Mouse (Mus musculus) thymus, postnatal 25 days (tissue): Measurements from ENCODE around the gene Olfr706.
"Not testable (repeated sequence)": the region's sequence is repeated elsewhere in the genome, so short reads cannot be mapped to it uniquely, and the experiment has no call there.

Experiments
- DNase-seq: peaks from one replicate; pipeline ENCODE4 v3.0.0; 2022

The Olfr706 gene

GRCm38 (mm10) chr7:106888062-106888461, at the start of gene Olfr706:
TSS of gene Olfr706 (minus strand) at chr7:106888162.
- no peak for DNase-seq

GRCm38 (mm10) chr7:106932119-106932518, 44.2 kb upstream of the Olfr706 start, which contains the start of gene Olfr709-ps1:
TSS of gene Olfr709-ps1 (minus strand) at chr7:106932219.
- DNase-seq = no peak

GRCm38 (mm10) chr7:106920961-106921360, 33.0 kb upstream of the Olfr706 start:
- not testable (repeated sequence) for DNase-seq

GRCm38 (mm10) chr7:106907676-106908075, 19.7 kb upstream of the Olfr706 start, which contains the start of gene Olfr1532-ps1:
TSS of gene Olfr1532-ps1 (plus strand) at chr7:106908001.
- no peak for DNase-seq

GRCm38 (mm10) chr7:106901141-106901540, 13.2 kb upstream of the Olfr706 start, which contains the start of gene Olfr707:
TSS of gene Olfr707 (minus strand) at chr7:106901241.
- DNase-seq = not testable (repeated sequence)

GRCm38 (mm10) chr7:106876791-106877190, 11.2 kb downstream of the Olfr706 start, which contains the start of gene Olfr705:
TSS of gene Olfr705 (minus strand) at chr7:106876891.
- DNase-seq = no peak

- DNase-seq = no peak
Measured at GRCm38 (mm10) chr7:106862885-106863284, 25.1 kb downstream of the Olfr706 start, which contains the start of gene Olfr704. TSS of gene Olfr704 (plus strand) at chr7:106863185.

GRCm38 (mm10) chr7:106843060-106843459, 44.9 kb downstream of the Olfr706 start, which contains the start of gene Olfr703:
TSS of gene Olfr703 (plus strand) at chr7:106843360.
- DNase-seq = no peak

- DNase-seq = no peak
Measured at GRCm38 (mm10) chr7:106833793-106834192, 54.2 kb downstream of the Olfr706 start, which contains the start of gene Olfr702. TSS of gene Olfr702 (minus strand) at chr7:106833893.
